Mouse (Mus musculus) large intestine, adult 2 months (tissue): ENCODE measurements around the gene Nek8. TPM values are rescaled to one million over a fixed set of nuclear protein-coding genes. Genes with fewer than 3 reads are reported as not detected.

Experiments
- DNase-seq: peaks from one replicate; pipeline ENCODE4 v3.0.0-alpha.2; 2012; ENCODE audit warnings: low read depth, low spot score
- WGBS: fragments of 180-500 bp; shearing (Covaris S2); methylation state at CpG from one replicate; pipeline ENCODE4 v1.1.7; 2018; 5-methylcytosine and 5-hydroxymethylcytosine counted together
- polyA plus RNA-seq: library from polyadenylated mRNA; depleted of rRNA; stranded (reverse); fragments of >200 nt; gene quantifications from 2 replicates; pipeline ENCODE4 v1.2.3, GENCODE M21; 2012

The Nek8 gene
- polyA plus RNA-seq, 1 experiment, result 6.6 TPM

DNA sequence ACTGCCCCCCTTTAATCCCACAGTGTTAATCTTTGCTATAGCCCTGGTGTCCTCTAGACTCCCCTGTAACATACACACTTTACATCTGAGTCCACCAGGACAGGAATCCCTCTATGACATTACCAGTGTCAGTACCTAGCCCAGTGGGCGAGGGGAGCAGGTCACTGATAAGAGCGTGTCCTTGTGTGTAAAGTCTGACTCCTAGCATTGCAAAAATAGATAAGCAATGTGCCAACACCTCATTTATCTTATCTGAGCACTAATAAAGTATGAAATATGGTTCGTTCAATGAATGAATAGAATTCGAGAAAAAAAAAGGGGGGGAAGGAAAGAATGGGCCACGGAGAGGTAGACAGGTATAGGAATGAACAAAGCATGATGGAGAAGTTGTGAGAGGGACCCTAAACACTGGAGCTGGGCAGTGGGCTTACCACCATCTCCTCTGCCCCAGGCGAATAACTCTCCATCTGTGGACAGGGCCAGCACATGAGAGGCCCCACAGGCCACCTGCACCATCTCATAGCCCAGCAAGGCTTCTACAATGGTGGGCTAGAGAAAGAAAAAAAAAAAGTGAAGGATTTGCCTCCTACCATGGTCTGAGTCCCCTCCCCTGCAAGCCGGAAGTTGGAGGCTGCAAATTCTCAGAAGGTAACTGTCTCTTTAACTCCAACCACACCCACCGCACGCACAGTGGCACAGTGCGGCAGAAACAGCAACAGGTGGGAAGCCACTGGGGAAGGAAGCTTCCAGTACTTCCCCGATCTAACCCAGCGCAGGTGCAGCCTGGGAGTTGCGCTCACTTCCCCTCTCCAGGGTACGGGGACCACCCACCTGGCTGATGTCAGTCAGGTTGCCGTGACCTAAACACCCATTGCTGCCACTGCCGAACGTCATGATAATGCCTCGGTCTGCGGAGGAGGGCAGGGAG is 7.7 kb downstream of the Nek8 start:
- no peak for DNase-seq
- WGBS, result 25% methylated on average over 19 of the region's 19 CpGs

DNA sequence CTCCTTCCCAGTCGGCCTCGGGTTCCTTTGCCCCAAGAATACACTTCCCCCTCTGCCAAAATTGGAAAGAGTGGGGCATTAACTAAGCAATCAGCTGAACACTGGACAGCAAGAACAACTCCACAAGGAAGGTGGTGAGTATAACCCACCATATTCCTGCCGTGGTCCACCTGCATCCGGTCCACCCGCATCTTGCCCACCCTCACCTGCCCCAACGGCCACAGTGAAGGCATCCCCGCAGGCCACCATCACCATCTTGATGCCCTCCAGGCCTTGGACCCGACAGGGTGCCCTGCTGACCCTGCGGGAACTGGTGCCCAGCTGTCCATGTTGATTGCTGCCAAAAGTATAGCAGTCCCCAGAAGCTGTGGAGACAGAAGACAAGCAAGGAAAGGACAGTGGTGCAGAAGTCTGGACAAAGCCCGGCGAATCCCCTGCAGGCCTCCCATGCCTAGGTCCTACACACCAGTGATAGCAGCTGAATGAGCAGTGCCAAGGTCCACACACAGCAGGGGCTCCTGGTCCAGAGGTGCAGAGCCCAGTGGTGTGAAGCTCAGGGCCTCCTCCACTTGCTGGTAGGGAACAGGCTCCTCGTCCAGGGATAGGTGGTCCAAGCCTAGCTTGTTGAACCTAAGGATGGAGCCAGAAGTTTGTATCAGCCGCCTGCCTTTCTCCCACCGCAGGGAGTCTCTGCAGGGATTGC is 9.1 kb downstream of the Nek8 start:
- 88% methylated on average over 14 of the region's 14 CpGs for WGBS
- no peak for DNase-seq

DNA sequence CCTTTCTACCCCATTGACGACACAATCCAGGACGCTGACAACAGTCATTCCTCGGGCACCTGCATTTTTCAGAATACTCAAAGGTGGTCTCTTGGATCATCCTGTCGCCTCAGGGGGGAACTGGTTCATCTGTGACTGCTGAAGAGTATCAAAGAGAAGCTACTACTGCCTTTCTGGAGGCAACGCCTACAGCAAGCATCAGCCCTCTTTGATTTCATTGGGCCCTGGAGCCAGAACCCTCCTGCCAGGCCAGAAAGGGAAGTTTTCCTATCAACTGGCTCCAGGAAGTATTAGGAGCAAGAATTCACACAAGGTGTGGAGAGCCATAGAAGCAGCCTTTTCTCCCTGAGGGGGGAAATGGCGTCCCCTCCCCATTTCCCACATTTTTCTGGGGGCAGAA is 9.8 kb downstream of the Nek8 start:
- no peak for DNase-seq
- 55% methylated on average over 6 of the region's 6 CpGs for WGBS

DNA sequence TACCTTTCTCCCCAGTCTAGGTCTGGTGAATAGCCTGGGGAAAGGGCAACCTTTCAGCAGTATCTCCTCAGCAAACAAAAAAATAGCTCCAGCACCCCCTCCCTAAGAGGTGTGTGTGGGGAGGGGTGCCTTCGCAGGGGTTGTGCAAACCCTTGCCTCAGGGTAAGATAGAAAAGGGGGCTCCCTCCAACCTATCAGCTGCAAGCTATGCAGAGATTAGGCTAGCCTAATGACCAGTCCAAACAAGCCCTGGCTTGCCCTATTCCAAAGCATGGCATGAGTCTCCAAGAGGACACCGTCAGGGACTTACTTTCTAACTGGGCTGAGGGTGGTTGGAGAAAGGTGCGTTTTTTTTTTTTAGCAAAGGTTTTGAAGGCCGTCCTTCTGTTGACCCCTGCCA is 10.3 kb downstream of the Nek8 start:
- DNase-seq, result no peak
- WGBS, result 44% methylated on average over 4 of the region's 4 CpGs

DNA sequence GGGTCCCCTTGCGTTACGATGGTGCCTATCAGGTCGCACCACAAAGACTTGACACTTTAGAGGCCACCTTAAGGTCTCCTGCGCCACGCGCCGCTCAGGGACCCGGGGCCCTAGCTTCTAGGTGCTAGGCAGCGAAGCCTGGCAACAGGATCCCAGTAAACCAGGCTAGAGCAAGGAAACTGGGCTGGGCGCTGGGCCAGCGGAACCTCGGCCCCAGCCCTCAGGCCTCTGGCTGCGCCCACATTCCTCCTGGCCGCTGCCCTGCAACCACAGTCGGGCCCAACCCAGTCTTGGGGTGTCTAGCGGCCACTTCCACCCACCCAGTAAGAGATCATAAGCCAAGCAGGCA is 10.7 kb downstream of the Nek8 start:
- WGBS, result 1% methylated on average over 16 of the region's 16 CpGs
- DNase-seq, result no peak

DNA sequence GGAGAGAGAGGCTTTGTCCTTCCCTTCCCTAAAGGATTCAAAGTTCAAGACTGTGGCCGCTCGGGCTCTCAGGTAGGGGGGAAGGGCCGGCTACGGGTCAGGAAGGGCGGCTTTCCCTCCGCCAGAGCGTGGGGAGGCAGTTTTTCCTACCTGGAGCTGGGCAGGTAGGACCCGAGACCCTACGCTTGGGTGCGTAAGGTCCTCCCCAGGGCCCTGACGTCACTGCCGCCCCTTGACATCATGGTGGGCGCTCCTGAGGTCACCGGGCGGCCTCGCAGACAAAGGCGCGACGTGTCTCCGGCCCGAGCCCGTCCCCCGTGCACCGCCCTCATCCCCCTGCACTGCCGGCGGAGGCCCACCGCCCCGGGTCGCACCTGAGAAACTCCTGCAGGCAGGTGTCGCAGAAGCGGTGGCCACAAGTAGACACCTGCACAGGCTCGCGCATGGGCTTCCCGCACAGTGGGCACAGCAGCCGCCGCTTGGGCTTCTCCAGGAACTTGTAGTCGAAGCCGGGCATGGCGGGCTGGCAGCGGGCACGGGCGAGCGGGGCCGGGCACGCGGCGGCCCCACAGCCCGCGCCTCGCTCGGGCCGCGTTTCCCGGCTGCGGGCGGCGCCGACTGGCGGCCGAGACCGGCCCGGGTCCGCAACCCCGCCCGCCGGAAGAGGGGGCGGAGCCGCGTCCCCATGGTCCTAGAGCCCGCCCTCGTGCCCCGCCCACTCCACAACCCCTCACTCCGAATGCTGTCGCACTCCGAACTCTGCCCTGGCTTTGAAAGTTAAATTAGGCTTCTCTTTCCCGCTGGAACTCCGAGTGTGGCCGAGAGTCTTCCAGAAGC is 11.3 kb downstream of the Nek8 start, which contains the start of gene Traf4:
Gene Traf4 (minus strand): TSS at position 666 of the 837 bp plus-strand sequence.
- no peak for DNase-seq
- WGBS, result under 1% methylated on average over 78 of the region's 78 CpGs

DNA sequence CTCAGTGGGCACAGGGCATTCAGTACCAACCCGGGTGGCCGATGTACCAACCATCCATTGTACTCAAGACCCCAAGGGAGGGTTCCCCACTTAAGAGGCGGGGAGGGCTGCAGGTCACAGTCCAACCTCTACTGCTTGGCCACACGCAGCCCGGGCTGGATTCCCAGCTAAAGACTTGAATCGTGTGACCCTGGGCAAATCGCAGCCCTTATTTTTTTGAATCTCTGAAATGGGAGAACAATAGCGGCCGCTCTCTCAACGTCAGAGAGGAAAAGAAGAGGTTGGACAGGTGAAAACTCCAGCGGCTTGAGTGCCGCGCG is 11.9 kb downstream of the Nek8 start:
- DNase-seq, result no peak
- 2% methylated on average over 14 of the region's 14 CpGs for WGBS

DNA sequence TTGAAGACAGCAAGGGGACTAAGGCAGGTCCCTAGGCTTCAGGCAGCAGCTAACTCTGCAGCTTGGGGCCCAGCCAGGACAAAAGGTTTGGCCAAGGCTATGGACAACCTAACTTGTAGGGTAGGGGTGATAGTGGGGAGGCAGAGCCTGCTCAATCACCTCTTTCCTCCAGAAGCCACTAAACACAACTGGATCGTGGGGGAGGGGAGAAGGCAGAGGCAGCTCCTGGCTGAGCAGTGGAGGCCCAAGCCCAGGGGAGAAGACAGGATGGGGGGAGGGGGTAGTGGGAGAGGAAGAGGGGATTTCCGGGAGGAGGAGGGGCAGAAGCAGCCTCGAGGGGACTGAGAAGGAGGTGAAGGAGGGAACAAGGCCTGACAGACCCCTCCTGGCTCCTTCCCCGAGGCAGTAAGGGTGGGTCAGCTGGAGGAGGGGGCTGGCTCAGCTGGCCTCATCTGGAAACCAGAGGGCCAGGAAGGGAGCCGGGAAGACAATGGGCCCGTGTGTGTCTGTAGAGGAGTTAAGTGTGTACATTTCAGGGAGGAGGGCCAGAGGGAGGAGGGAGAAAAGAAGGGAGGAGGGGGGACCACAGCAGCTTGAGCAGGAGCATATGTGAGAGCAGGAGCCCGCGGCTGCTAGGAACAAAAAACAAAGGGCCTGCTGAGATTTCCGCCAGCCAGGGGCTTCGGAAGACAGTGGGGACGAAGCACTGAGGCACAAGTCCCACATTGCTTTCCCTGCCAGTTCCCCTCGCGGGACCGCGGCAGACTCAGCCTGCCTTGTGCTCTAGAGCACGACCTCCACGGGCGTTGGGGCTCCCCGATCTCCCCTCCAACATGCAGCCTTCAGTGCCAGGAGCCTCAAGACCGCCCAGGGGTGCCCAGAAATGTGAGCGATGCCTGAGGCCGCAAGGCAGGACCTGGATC is 12.5 kb downstream of the Nek8 start:
- 1% methylated on average over 22 of the region's 22 CpGs for WGBS
- no peak for DNase-seq

DNA sequence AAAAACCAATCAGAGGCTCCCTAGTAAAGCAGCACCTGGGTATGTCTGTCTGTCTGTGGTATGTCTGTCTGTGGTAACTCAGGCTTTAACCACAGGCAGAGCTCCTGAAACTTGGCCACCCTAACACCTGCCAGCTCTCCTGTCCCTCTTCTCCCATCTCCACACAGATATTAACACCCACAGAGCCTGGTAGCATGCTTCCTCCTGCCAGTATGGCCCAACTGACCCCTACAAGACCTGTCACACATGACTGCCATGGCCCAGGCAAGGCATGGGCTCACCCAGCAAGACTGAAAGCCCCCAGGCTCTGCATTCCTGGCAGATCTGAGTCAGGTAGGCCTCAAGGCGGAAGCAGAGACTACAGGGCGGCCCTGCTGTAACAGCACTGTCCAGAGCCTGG is 13.4 kb downstream of the Nek8 start:
- WGBS, result 74% methylated on average over 2 of the region's 2 CpGs
- DNase-seq, result no peak

DNA sequence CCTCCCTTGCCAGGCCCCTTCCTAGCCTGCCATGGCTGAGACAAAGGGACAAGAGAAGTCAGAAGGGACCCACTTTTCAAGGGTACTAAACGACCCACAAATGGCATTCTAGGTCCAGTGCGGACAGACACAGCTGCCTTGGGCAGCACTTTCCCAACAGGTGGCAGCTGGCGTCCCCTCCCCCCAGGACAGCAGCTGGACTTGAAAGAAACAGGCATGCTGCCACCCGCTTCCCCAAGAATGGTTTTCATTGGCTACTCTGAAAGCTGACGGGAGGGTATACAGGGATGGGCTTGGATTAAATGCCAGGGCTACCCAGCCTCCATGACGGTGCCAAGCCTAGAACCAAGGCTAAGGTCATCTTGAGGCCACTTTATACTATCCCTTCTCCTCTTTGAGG is 14.0 kb downstream of the Nek8 start:
- DNase-seq, result no peak
- whole genome bisulfite sequencing, result 17% methylated on average over 6 of the region's 6 CpGs

DNA sequence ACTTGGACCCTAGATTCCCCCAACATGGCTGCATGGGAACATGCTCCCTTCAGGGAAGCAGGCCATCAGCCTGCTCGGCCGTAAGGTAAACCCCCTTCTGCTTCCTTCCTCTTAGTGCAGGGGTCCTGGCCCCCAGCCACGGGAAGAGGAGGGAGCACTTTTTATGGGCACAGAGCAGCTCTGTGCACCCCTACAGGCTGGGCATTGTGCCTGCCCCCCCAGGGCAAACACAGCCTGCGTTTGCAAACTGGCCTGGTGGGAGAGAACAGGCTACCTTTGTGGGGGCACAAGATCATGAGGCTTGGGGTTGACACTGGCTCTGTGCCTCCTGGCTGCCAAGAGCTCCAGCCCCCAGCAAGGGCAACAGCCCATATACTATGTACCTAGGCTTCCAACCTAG is 14.5 kb downstream of the Nek8 start:
- no peak for DNase-seq
- 27% methylated on average over 4 of the region's 4 CpGs for WGBS

DNA sequence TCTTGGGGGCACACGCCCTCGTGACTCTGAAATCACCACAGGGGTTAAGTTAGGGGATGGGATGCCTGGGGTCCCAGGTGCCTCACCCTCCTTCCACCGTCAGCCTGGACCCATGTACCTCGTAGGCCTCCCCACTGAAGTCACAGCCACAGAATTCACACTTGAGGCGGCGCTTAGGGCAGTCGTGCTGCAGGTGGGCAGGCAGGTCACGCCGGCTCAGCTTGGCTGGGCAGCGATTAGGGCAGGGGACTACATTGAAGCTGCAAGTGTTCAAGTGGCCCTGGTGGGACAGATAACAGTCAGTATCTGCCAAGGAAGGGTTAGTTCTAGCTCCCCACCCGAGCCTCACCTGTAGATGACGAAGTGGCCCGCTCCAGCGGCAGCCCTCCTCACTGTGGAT is 15.3 kb downstream of the Nek8 start:
- 87% methylated on average over 14 of the region's 14 CpGs for WGBS
- DNase-seq, result no peak

DNA sequence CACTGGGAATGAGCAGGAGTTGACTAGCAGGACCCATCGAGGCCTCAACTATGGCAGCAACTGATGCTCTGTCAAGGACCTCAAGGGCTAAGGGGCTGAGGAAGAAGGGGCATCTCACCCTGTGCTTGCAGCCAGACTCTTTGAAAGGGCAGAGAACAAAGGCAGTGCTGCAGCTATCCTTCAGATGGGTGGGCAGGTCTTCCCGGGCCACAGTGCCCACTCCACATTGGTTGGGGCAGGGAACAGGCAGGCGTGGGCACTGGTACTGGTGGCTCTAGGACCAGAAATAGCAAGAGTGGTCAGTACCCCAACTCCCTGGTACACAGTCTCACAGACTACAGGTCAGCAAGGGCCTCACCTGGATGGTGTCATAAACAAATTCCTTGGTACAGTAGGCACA is 15.8 kb downstream of the Nek8 start:
- DNase-seq, result no peak
- 83% methylated on average over 3 of the region's 3 CpGs for WGBS

DNA sequence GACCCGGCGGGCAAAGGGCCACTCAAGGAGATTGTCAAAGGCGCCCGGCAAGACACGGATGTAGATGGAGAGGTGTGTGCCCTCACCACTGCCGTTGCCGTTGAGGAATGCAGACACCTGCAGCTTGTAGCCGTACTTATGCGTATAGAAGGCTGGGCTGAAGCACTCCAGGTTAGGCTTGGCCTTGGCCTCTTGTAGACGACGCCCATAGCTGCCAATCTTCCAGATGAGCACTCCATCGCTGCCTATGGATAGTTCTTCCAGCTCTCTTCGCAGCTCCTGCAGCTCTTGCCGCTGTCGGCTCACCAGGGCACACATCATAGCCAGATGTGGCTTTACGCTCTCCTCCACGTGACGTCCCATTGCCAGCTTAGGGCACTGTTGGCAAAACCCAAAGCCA is 16.3 kb downstream of the Nek8 start:
- no peak for DNase-seq
- 77% methylated on average over 18 of the region's 18 CpGs for WGBS

DNA sequence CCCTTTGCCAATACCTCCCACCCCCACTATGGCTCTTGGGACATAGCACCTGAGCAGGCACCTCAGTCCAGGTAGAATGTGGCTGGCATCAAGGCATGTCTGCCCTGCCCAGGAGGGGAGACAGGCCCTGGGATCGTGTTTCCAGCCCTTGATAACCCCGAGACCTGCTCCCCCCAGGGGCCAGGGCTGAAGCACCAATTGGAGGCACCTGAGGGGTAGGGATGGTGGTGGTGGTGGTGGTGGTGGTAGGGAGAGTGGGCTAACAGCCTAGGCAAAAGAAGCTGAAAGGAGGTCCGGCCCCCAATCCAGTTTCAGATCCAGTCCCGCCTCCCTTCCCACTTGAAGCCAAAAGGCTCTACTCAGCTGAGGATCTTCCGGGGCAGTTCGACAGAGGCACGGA is 16.9 kb downstream of the Nek8 start:
- 70% methylated on average over 7 of the region's 7 CpGs for WGBS
- DNase-seq, result no peak

DNA sequence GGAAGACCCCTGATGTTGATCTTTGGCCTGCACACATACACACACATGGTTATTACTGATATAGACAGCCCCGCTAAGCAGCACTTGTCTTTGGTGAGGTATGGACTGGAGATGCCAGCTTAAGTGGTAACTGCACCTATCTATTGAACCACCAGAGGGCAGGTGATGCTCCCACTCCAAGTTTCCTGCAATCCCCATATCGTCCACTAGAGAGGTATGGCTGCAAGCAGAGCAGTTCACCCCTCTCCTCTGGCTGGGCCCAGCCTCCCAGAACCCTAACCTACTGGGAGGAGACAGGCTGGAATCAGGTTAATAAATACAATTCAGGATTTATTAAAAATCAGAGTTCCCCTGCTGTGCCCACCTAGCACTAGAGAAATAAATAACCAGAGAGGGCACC is 17.4 kb downstream of the Nek8 start:
- 10% methylated on average over 2 of the region's 2 CpGs for WGBS
- no peak for DNase-seq

DNA sequence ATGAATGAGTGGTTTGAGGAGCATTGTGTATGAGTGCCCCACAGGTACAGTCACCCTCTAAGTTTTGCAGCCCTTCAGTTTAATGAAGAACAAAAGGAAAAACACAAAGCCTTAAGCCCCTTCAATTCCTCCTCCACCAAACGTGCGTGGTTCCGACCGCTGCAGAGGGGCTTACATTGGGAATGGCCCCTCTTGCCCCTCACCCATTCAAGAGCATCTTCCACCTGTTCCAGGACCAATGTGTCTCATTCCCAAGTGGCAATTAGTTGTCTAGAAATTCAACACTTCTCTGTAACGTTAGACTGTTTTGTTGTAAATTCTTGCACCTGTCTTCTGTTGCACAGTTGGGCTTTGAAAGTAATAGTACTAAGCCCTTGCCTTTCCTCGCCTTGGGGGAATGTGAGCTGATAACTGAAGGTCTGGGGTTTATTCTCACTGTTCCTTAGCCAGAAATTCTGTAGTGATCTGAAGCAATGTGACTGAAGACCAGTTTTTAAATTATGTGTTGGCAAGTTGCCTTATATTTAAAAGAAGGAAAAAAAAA is 20.2 kb downstream of the Nek8 start:
- no peak for DNase-seq
- WGBS, result 78% methylated on average over 6 of the region's 6 CpGs

DNA sequence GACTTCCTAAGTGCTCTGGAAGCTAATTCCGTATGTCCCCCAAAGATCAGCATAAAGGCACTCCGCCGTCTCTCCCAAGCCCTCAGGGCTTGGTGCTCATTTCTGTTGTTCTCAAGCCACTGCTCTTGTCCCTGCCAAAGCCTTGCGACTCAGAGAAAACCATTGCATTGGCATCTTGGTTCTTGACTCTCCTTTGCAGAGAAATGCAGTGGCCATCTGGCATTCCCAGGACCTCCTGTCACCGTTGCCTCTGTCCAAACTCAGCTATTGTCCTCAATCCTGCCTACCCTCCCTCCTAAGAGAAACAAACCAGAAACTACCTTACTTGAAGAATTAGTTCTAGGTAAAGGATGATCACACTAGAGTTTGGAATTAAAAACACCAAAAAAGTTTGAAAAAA is 20.8 kb downstream of the Nek8 start:
- DNase-seq, result no peak
- WGBS, result 86% methylated on average over 5 of the region's 5 CpGs

DNA sequence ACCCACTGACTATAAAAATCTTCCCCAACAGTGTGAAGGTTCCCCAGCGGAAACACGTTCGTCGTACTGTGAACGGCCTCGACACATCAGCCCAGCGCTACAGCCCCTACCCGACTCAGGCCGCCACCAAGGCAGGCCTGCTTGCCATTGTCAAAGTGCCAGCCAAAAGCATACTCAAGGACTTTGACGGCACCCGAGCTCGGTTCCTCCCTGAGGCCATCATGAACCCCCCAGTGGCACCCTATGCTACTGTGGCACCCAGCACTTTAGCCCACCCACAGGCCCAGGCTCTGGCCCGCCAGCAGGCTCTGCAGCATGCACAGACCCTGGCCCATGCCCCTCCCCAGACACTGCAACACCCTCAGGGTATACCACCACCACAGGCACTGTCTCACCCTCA is 22.7 kb downstream of the Nek8 start:
- DNase-seq, result no peak
- 82% methylated on average over 13 of the region's 13 CpGs for WGBS
